In the genomic region with DNA sequence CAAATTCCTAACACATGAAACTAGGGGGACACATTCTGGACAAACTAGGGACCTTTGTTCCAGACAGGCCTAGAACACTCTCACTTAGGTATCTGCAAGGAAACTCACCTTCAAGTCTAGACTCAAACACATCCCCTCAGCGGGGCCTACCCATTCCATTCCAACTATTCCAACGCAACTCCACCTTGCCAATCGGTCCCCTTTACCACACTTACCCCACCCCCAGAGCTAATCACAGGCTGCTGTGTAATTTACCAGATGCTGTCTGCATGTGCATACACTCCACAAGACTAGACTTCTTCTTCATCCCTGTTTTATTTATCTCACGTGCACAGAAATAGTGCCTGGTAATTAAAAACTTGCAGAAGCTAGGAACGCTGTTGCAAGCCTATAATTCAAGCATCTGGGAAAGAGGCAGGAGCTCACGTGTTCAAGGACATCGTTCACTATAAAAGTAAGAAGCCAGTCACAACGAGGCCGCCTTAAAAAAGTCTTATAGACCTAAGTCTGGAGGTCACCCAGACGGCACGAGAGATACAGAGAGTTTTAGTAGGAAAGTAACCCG, we compare ENCODE assay signal across 9 mouse cellular contexts. TPM values are rescaled to one million over a fixed set of nuclear protein-coding genes. Genes with fewer than 3 reads are reported as not detected.
DNase-seq lines count a peak whose midpoint lies in the region; ATAC-seq and TF ChIP-seq lines count a peak whose summit lies in the region.
"Had no signal": no experiment of that assay in that cellular context is flagged by ENCODE, and none has a peak within 500 bp of the region (broad histone marks: within the 10 kb centered on the region; RNA-seq: fewer than 3 reads in every experiment).

No protein-coding gene starts in this region.

- no peaks in the 10 kb centered on the region for H3K27me3 ChIP-seq in ES-Bruce4 (ENCODE audit: control insufficient read depth, insufficient read depth, low read length, poor library complexity, severe bottlenecking)
- H3K27me3 ChIP-seq in forebrain, embryonic 12.5 days, result no peaks in the 10 kb centered on the region
- H3K27me3 ChIP-seq in limb, embryonic 14.5 days (ENCODE audit: control insufficient read depth, insufficient read depth, low read length), result no peaks in the 10 kb centered on the region
- H3K27me3 ChIP-seq: Patski had no signal

- TF ChIP-seq POLR2A in ES-Bruce4 (IDR thresholded peaks at IDR 0.05; ENCODE audit: insufficient read depth, low read length), result no peak
- no peak for TF ChIP-seq POLR2A in limb, embryonic 14.5 days (IDR thresholded peaks at IDR 0.05; ENCODE audit: borderline replicate concordance, extremely low read depth, insufficient read depth, insufficient read length)

- no peaks in the 10 kb centered on the region for H3K4me1 ChIP-seq in ES-Bruce4 (ENCODE audit: control insufficient read depth, insufficient read depth, low read length)
- peaks cover 12% of the 10 kb centered on the region for H3K4me1 ChIP-seq in forebrain, embryonic 12.5 days
- H3K4me1 ChIP-seq in limb, embryonic 14.5 days (ENCODE audit: control insufficient read depth, insufficient read depth, low read length), result peaks cover 12% of the 10 kb centered on the region

- H3K27ac ChIP-seq in ES-Bruce4 (ENCODE audit: insufficient read depth, low read length), result no peak overlapping the region
- H3K27ac ChIP-seq in forebrain, embryonic 12.5 days, result no peak overlapping the region
- no peak overlapping the region for H3K27ac ChIP-seq in limb, embryonic 14.5 days (replicated peaks; ENCODE audit: low read depth, low read length)

- no peak for TF ChIP-seq CTCF in ES-Bruce4 (IDR thresholded peaks at IDR 0.05; ENCODE audit: low read depth, low read length)

- peak; percentile 92 for DNase-seq in heart, adult 11 months
- DNase-seq in heart, adult 9 months (ENCODE audit: low spot score in 2 of 2), result no peak
- DNase-seq in limb, embryonic 14.5 days (ENCODE audit: low spot score), result no peak
- no peak for DNase-seq in urinary bladder, adult 18-20 months (ENCODE audit: low spot score in 2 of 2)
- no peak for DNase-seq in layer of hippocampus, postnatal 36 days
- no peak for DNase-seq in frontal cortex, postnatal 10 days (ENCODE audit: low spot score in 2 of 2)

- peak overlapping the region; percentile 66 for H3K9ac ChIP-seq in ES-Bruce4 (ENCODE audit: low read depth, poor library complexity, severe bottlenecking)
- peak overlapping the region; percentile 87 for H3K9ac ChIP-seq in forebrain, embryonic 12.5 days
- peak overlapping the region; percentile 91 for H3K9ac ChIP-seq in limb, embryonic 14.5 days (ENCODE audit: low read depth, low read length, severe bottlenecking)

- no peak for TF ChIP-seq EP300 in ES-Bruce4 (IDR thresholded peaks at IDR 0.05; ENCODE audit: insufficient read depth, low read depth, low read length)

- peaks cover 2% of the 10 kb centered on the region; the same call in 1 of the 2 replicates for H3K36me3 ChIP-seq in ES-Bruce4 (ENCODE audit: control insufficient read depth, insufficient read depth, low read length, poor library complexity, severe bottlenecking)
- peaks cover 14% of the 10 kb centered on the region for H3K36me3 ChIP-seq in forebrain, embryonic 12.5 days (replicated peaks)
- H3K36me3 ChIP-seq in limb, embryonic 14.5 days (ENCODE audit: control insufficient read depth, insufficient read depth, low read length), result 0 out of 2 replicates have a peak, but pooled peaks cover 3% of the 10 kb centered on the region

- WGBS in forebrain, embryonic 12.5 days, result 24% methylated on average over 12 of the region's 12 CpGs
- 8% methylated on average over 12 of the region's 12 CpGs for WGBS in limb, embryonic 14.5 days

- H3K9me3 ChIP-seq in ES-Bruce4 (replicated peaks; ENCODE audit: control insufficient read depth, insufficient read depth, low read length, poor library complexity, severe bottlenecking), result no peaks in the 10 kb centered on the region
- no peaks in the 10 kb centered on the region for H3K9me3 ChIP-seq in forebrain, embryonic 12.5 days
- no peaks in the 10 kb centered on the region for H3K9me3 ChIP-seq in limb, embryonic 14.5 days (ENCODE audit: control insufficient read depth, low read length)

- ATAC-seq in forebrain, embryonic 12.5 days (ENCODE audit: low FRiP score), result no peak
- no peak for ATAC-seq in limb, embryonic 14.5 days (ENCODE audit: low FRiP score, low read depth)

- H3K4me3 ChIP-seq in ES-Bruce4 (ENCODE audit: low read depth, low read length), result peak overlapping the region; percentile 95
- H3K4me3 ChIP-seq in forebrain, embryonic 12.5 days (replicated peaks), result peak overlapping the region; percentile 90
- H3K4me3 ChIP-seq in limb, embryonic 14.5 days (replicated peaks; ENCODE audit: low read length), result peak overlapping the region; percentile 88

- H3K4me2 ChIP-seq in forebrain, embryonic 12.5 days, result peak overlapping the region; percentile 67
- H3K4me2 ChIP-seq in limb, embryonic 14.5 days (replicated peaks; ENCODE audit: low read depth, low read length, severe bottlenecking), result peak overlapping the region; percentile 66

RNA-seq across cellular contexts. Expression of a gene that starts 1.0 kb away (rescaled TPM):
- polyA plus RNA-seq in ES-Bruce4 (2011; ENCODE audit: insufficient read depth, insufficient read length, low read depth, missing spikeins), result 70.7 and 72.0 TPM in 2 replicates
- 60.8 and 63.4 TPM in 2 replicates for polyA plus RNA-seq in forebrain, embryonic 12.5 days (2016; fragmentation: Nextera tagmentation; extraction: Ambion mirVana)
- polyA plus RNA-seq in limb, embryonic 14.5 days (2012; rRNA removed), result 21.1 and 24.0 TPM in 2 replicates
- polyA plus RNA-seq in limb, embryonic 14.5 days (2014; fragmentation: Nextera tagmentation; extraction: Ambion mirVana), result 57.6 and 61.4 TPM in 2 replicates
- 10 to 100 TPM; 42.3 to 43.8 TPM for total RNA-seq in layer of hippocampus, postnatal 36 days (2021)

RNA-seq across cellular contexts. Expression of a gene that starts 15.9 kb away (rescaled TPM):
- 28.5 and 40.0 TPM in 2 replicates for polyA plus RNA-seq in ES-Bruce4 (2011; ENCODE audit: insufficient read depth, insufficient read length, low read depth, missing spikeins)
- polyA plus RNA-seq in forebrain, embryonic 12.5 days (2016; fragmentation: Nextera tagmentation; extraction: Ambion mirVana), result 14.1 and 17.0 TPM in 2 replicates
- 4.6 and 28.3 TPM in 2 replicates for polyA plus RNA-seq in limb, embryonic 14.5 days (2012; rRNA removed)
- polyA plus RNA-seq in limb, embryonic 14.5 days (2014; fragmentation: Nextera tagmentation; extraction: Ambion mirVana), result 12.7 and 14.4 TPM in 2 replicates
- total RNA-seq in layer of hippocampus, postnatal 36 days (2021), result 1 to 10 TPM; 3.2 to 7.6 TPM

RNA-seq across cellular contexts. Expression of a gene that starts 38.3 kb away (rescaled TPM):
- 126 and 131 TPM in 2 replicates for polyA plus RNA-seq in ES-Bruce4 (2011; ENCODE audit: insufficient read depth, insufficient read length, low read depth, missing spikeins)
- polyA plus RNA-seq in forebrain, embryonic 12.5 days (2016; fragmentation: Nextera tagmentation; extraction: Ambion mirVana), result 501 and 537 TPM in 2 replicates
- 335 and 359 TPM in 2 replicates for polyA plus RNA-seq in limb, embryonic 14.5 days (2012; rRNA removed)
- 268 and 314 TPM in 2 replicates for polyA plus RNA-seq in limb, embryonic 14.5 days (2014; fragmentation: Nextera tagmentation; extraction: Ambion mirVana)
- 10 to 100 TPM; 10.4 to 11.5 TPM for total RNA-seq in layer of hippocampus, postnatal 36 days (2021)
